ENCODE assay signal across 8 mouse cellular contexts in genomic region chr13:107113949-107114690, GRCm38 (mm10).
DNase-seq lines count a peak whose midpoint lies in the region; ATAC-seq and TF ChIP-seq lines count a peak whose summit lies in the region.

No protein-coding gene starts in this region.

- H3K9me3 ChIP-seq in intestine, postnatal 0 days (ENCODE audit: control insufficient read depth) = no peaks in the 10 kb centered on the region
- no peaks in the 10 kb centered on the region for H3K9me3 ChIP-seq in midbrain, embryonic 16.5 days (replicated peaks; ENCODE audit: control insufficient read depth, low read length, poor library complexity, severe bottlenecking)

- H3K9ac ChIP-seq in intestine, postnatal 0 days (ENCODE audit: low read depth, low read length) = no peak overlapping the region
- H3K9ac ChIP-seq in midbrain, embryonic 16.5 days (ENCODE audit: low read depth, low read length) = no peak overlapping the region

- peak; percentile 84 for DNase-seq in 3T3-L1 (ENCODE audit: low read depth, low spot score)
- peak; percentile 56 for DNase-seq in adrenal gland, adult 8-10 months
- DNase-seq in embryo, embryonic 11.5 days (ENCODE audit: low read depth, low spot score) = peak; percentile 79
- peak; percentile 67 to 73 for DNase-seq in gastrocnemius, postnatal 36 days
- DNase-seq in left cerebral cortex, postnatal 4 days = peak; percentile 85
- peak; percentile 49 to 73 for DNase-seq in spleen, adult 2 months (ENCODE audit: low read depth in 1 of 2, low spot score in 2 of 2)

- 55% methylated on average over 22 of the region's 22 CpGs for WGBS in intestine, postnatal 0 days
- WGBS in midbrain, embryonic 16.5 days = 60% methylated on average over 22 of the region's 22 CpGs
- 64% methylated on average over 22 of the region's 22 CpGs for WGBS in spleen, adult 2 months

- TF ChIP-seq POLR2A in spleen, adult 2 months (IDR thresholded peaks at IDR 0.05; ENCODE audit: low read depth, low read length) = no peak

- H3K4me3 ChIP-seq in intestine, postnatal 0 days (ENCODE audit: low read depth, low read length) = no peak overlapping the region
- no peak overlapping the region for H3K4me3 ChIP-seq in midbrain, embryonic 16.5 days (ENCODE audit: low read depth, low read length)
- no peak overlapping the region for H3K4me3 ChIP-seq in spleen, adult 2 months (ENCODE audit: extremely low read depth, insufficient read depth, insufficient read length)

- no peaks in the 10 kb centered on the region for H3K4me1 ChIP-seq in intestine, postnatal 0 days (replicated peaks; ENCODE audit: control insufficient read depth, insufficient read depth, low read length)
- no peaks in the 10 kb centered on the region for H3K4me1 ChIP-seq in midbrain, embryonic 16.5 days (ENCODE audit: control insufficient read depth, insufficient read depth, low read length)
- H3K4me1 ChIP-seq in spleen, adult 2 months (ENCODE audit: control insufficient read depth, insufficient read depth, insufficient read length) = no peaks in the 10 kb centered on the region

- H3K36me3 ChIP-seq in intestine, postnatal 0 days (ENCODE audit: control insufficient read depth, insufficient read depth) = no peaks in the 10 kb centered on the region
- H3K36me3 ChIP-seq in midbrain, embryonic 16.5 days (ENCODE audit: control insufficient read depth, insufficient read depth, low read length) = no peaks in the 10 kb centered on the region
- H3K36me3 ChIP-seq in spleen, adult 2 months (ENCODE audit: control insufficient read depth, insufficient read depth, low read length) = no peaks in the 10 kb centered on the region

- peak overlapping the region; percentile 27; the same call in 1 of the 2 replicates for H3K4me2 ChIP-seq in intestine, postnatal 0 days (replicated peaks; ENCODE audit: low read depth)
- H3K4me2 ChIP-seq in midbrain, embryonic 16.5 days (ENCODE audit: low read length) = no peak overlapping the region

- H3K27ac ChIP-seq in intestine, postnatal 0 days (ENCODE audit: low read depth, low read length) = no peak overlapping the region
- no peak overlapping the region for H3K27ac ChIP-seq in midbrain, embryonic 16.5 days (ENCODE audit: low read length)
- no peak overlapping the region for H3K27ac ChIP-seq in spleen, adult 2 months (ENCODE audit: insufficient read depth, low read length)

- intact Hi-C loops in gastrocnemius, postnatal 36 days (cut with DNase I) = loop anchor here (5.0 kb wide), 1 partner anchor 1038 kb away; no protein-coding TSS in a partner anchor
- intact Hi-C loops in left cerebral cortex, postnatal 4 days (cut with DNase I) = loop anchor here (10.0 kb wide), 1 partner anchor 191 kb away; no protein-coding TSS in a partner anchor

- TF ChIP-seq CTCF in intestine, postnatal 0 days (IDR thresholded peaks at IDR 0.05; ENCODE audit: low read depth) = peak; percentile 93
- peak; percentile 60; the same call in 1 of the 2 replicates for TF ChIP-seq CTCF in spleen, adult 2 months (IDR thresholded peaks at IDR 0.05; ENCODE audit: extremely low read depth, insufficient read depth, insufficient read length, insufficient replicate concordance)

- ATAC-seq in intestine, postnatal 0 days = no peak
- peak; percentile 77 for ATAC-seq in midbrain, embryonic 16.5 days

- H3K27me3 ChIP-seq in intestine, postnatal 0 days (replicated peaks; ENCODE audit: control insufficient read depth, insufficient read depth, low read length) = no peaks in the 10 kb centered on the region
- H3K27me3 ChIP-seq in midbrain, embryonic 16.5 days (ENCODE audit: control insufficient read depth, insufficient read depth, low read depth, low read length) = no peaks in the 10 kb centered on the region
- no peaks in the 10 kb centered on the region for H3K27me3 ChIP-seq in spleen, adult 2 months (ENCODE audit: control insufficient read depth, insufficient read depth, low read length)
